Mouse (Mus musculus): ENCODE results near the gene Ttyh2. TPM values are rescaled to one million over a fixed set of nuclear protein-coding genes. Genes with fewer than 3 reads are reported as not detected.
"Not testable (repeated sequence)": the region's sequence is repeated elsewhere in the genome, so short reads cannot be mapped to it uniquely, and the experiment has no call there.

Ttyh2 gene
- polyA plus RNA-seq, 1 experiment: 12.4 TPM

DNA sequence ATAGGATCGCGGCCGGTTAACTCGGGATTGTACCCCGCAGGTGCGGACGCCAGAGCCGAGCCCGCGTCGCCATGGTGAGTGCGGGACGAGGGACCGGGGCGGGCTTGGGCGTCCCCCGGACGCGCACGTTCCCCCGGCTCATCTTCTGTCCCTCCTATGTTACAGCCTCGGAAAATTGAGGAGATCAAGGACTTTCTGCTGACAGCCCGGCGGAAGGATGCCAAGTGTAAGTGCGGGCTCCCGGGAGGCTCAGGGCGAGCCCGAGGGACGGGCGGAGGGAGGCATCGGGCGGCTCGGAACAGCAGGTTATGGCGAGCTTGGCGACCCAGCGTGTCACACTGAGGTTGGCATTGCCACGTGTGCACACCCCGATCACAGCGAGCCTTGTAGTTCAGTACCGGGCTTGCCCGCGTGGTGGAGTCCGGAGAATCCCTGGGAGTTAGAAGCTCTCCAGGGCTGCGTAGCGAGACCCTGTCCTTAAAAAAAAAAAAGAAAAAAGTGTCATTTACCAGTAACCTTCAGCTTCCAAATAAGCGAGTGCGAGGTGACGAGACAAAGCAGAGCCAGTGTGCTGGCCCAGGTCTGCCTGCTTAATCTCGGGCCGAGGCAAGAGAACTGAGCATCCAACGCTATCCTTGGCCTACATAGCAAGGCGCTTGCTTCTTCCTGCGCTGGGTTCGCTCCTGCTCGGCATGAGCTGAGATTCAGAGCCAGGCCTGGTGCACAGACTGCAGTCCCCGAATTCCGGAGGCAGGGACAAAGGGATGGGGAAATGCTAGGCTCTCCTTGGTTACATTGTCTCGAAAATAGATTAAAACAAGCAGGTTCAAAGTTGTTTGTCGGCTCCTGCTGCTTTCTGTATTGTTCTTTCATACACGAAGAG is 6.2 kb upstream of the Ttyh2 start:
- Histone ChIP-seq H3K4me1 (ENCODE audit: control insufficient read depth, insufficient read depth, insufficient read length, low read length) (peaks cover 8% of the 10 kb centered on the region; the same call in 1 of the 2 replicates), H3K4me3 (ENCODE audit: insufficient read depth, low read depth, low read length) (peak overlapping the region; percentile 83), H3K27ac (replicated peaks; ENCODE audit: low read depth, low read length) (peak overlapping the region; percentile 32)

DNA sequence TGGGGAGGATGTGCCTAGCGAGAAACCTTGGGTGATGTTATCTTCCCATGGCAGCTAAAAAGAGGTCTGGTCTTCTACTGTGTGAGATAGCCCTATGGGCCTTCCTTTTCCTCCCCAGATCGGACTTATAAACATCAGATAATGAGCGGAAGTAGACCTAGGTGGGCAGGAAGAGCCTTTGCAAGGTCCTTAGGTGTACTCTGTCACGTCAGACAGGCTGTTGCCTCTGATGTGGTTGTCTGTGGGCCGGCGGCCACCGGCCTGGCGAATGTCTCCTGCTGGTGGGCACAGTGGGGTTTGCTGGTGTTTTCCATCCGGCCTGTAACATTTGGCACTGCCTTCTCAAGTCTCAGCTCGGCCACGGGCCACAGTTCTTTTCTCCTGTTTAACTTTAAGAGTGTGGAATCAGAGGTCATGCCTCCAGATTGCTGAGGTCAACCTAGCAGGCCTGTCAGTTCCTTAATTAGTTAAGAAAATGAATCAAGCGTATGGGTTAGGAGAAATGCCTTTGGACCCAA is 5.5 kb upstream of the Ttyh2 start:
- peaks cover 8% of the 10 kb centered on the region; the same call in 1 of the 2 replicates for H3K4me1 ChIP-seq (ENCODE audit: control insufficient read depth, insufficient read depth, insufficient read length, low read length)
- H3K4me3 ChIP-seq (ENCODE audit: insufficient read depth, low read depth, low read length): peak overlapping the region; percentile 83
- H3K27ac ChIP-seq (replicated peaks; ENCODE audit: low read depth, low read length): peak overlapping the region; percentile 32

DNA sequence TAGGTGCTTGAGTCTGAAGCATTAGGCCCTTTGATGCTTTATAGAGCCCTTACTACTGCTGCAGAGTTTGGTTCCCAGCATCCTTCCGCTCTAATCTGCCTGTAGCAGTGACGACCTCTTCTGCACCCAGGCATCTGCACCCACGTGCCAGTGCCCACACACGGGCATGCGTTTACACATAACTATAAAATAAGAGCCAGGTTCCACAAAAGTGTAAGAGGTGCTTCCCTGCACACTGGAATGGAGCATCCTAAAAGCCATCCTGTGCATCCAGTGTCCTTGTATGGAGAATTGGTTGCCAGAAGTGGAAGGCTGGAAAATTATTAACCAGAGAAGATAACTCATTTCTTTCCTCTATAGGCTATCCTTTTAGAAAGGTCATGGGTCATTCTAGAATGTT is 4.1 kb upstream of the Ttyh2 start:
- Histone ChIP-seq H3K4me1 (ENCODE audit: control insufficient read depth, insufficient read depth, insufficient read length, low read length) (peaks cover 8% of the 10 kb centered on the region; the same call in 1 of the 2 replicates), H3K4me3 (ENCODE audit: insufficient read depth, low read depth, low read length) (no peak overlapping the region), H3K27ac (replicated peaks; ENCODE audit: low read depth, low read length) (no peak overlapping the region)

DNA sequence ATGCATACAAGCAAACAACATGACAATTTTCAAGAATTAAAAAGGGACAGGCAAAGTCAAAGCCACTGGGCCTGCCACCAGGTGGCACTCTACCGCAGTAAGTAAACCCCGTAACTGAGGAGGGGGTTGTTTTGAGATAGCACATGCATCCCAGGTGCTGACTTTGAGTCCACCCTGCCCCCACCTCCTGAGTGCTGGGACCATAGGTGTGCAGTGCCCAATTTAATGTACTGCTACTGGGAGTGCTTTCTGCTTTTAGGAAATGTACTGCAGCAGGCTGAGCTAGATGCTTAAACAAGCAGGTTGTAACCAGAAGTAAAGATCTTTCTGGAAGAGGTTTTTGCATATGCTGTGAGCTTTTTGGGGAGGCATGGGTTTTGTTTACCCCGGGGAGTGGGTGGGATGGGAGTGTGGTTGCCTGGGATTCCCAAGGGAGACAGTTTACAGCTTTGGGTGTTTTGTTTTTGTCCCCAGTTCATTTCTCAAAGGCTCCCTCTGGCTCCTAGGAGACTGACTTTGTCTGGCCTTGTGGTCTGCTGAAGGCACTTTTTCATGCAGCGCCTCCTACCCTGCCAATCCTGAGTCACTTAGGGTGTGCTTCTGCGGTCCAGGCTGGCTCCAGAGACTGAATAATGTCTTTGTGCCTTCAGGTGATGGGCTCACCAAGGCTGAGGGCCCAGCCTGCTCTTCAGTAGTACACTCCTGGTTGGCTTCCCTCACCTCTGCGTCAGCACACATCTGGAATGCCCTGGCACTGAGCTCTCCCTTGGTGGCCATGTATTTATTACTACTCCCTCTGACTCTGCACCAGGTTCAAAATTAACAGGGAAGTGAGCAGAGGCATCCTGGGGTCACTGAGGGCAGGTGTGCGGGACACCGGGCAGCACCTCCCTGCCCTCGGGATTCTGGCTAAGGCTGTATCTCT is 2.2 kb upstream of the Ttyh2 start:
- H3K4me1 ChIP-seq (ENCODE audit: control insufficient read depth, insufficient read depth, insufficient read length, low read length): peaks cover 8% of the 10 kb centered on the region; the same call in 1 of the 2 replicates
- H3K27ac ChIP-seq (replicated peaks; ENCODE audit: low read depth, low read length): no peak overlapping the region
- no peak overlapping the region for H3K4me3 ChIP-seq (ENCODE audit: insufficient read depth, low read depth, low read length)

DNA sequence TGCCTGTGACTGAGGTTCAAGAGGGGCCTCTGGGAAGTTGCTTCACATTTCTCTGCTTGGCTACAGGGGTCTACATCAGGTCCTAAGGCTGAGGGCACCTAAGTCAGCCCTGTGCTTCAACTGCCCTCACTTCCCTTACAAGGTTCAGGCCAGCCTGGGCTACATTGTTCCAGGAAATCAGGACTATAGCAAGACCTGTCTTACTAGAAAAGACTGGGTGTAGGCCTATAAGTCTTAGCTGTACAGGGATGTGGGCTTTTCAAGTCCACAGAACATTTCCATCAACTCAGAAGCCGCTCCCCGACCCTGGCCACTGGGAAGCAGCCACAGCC is 1.5 kb upstream of the Ttyh2 start:
- Histone ChIP-seq H3K4me3 (ENCODE audit: insufficient read depth, low read depth, low read length) (no peak overlapping the region), H3K4me1 (ENCODE audit: control insufficient read depth, insufficient read depth, insufficient read length, low read length) (peaks cover 10% of the 10 kb centered on the region; the same call in 1 of the 2 replicates), H3K27ac (replicated peaks; ENCODE audit: low read depth, low read length) (no peak overlapping the region)

DNA sequence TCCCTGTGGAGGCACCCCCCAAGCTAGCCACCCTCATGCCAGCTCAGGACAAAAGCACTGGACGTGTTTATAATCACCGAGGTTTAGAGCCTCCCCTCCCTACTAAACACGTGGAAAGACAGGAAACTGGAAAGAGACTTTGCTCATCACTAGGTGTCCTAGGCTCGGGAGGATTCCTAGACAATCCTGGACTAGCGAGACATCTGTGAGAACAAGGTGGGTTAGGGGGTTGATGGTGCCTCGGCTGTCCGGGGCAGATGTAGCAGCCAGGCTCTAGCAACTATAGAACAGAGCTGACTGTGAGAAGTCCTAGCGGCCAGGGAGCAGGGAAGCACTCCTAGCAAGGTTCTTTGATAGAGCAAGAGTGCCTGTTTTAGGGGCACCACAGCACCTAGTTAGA is 1.1 kb upstream of the Ttyh2 start:
- Histone ChIP-seq H3K4me1 (ENCODE audit: control insufficient read depth, insufficient read depth, insufficient read length, low read length) (peaks cover 11% of the 10 kb centered on the region), H3K4me3 (ENCODE audit: insufficient read depth, low read depth, low read length) (no peak overlapping the region), H3K27ac (replicated peaks; ENCODE audit: low read depth, low read length) (no peak overlapping the region)

DNA sequence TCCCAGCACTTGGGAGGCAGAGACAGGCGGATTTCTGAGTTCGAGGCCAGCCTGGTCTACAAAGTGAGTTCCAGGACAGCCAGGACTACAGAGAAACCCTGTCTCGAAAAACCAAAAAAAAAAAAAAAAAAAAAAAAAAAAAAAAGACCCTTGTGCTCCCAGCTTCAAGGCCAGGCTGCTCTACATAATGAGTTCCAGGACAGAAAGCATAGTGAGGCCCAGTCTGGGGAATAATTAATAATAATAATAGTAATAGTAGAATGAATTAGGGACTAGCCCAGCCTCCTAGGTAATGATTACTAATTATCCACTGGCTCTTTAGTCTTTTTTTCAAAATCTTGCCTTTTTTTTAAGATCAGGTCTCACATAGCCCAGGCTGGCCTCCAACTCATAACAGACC is 435 bp upstream of the Ttyh2 start:
- H3K4me1 ChIP-seq (ENCODE audit: control insufficient read depth, insufficient read depth, insufficient read length, low read length): peaks cover 16% of the 10 kb centered on the region
- H3K4me3 ChIP-seq (ENCODE audit: insufficient read depth, low read depth, low read length); H3K27ac ChIP-seq (replicated peaks; ENCODE audit: low read depth, low read length): not testable (repeated sequence)

DNA sequence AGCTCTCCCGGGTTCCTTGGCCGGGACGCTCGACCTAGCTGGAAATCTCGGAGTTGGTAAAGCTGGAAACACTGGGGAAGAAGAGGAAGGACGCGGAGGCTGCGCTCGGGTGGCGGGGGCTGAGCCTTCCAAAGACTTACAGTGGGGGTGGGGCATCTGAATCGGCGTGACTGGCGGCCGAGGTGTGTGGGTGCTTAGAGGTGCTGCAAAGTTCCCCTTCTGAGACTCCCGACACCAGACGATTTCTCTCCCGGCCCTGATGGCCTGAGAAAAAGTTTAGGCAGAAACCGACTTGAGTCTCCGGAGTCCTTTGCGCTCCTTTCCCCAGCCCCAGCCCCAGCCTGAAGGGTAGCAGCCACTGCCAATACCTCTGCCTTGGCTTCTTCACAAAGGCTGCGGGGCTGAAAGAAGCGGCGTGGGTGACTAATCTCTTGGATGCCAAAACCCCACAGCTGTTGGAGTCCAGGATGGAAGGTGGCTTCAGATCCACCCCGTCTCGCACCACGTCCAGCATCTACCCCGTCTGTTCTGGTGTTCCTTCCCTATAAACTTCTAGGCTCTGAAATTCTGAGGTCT is 683 bp downstream of the Ttyh2 start:
- Histone ChIP-seq H3K27ac (replicated peaks; ENCODE audit: low read depth, low read length) (peak overlapping the region; percentile 75), H3K4me1 (ENCODE audit: control insufficient read depth, insufficient read depth, insufficient read length, low read length) (peaks cover 16% of the 10 kb centered on the region), H3K4me3 (ENCODE audit: insufficient read depth, low read depth, low read length) (peak overlapping the region; percentile 91)

DNA sequence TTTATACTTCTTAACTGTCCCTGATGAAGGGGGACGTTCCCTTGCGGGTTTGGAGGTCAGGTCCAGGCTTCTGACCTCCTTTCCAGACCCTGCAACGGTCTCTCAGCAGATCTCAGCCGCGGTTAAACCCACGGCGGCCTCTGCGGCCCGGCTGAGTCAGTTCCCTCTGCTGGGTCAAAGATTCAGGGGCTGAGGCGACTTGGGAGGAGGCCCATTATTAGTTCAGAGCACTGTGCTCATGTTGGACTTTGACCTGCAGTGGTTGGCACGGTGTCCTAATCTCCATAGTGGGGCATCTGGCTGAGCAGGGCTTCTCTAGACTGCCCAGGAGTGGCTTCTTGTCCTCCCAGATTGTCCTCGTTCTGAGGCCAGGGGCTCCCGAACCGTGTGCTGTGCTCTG is 1.2 kb downstream of the Ttyh2 start:
- H3K4me1 ChIP-seq (ENCODE audit: control insufficient read depth, insufficient read depth, insufficient read length, low read length): peaks cover 16% of the 10 kb centered on the region
- H3K27ac ChIP-seq (replicated peaks; ENCODE audit: low read depth, low read length): peak overlapping the region; percentile 75
- H3K4me3 ChIP-seq (ENCODE audit: insufficient read depth, low read depth, low read length): peak overlapping the region; percentile 91

DNA sequence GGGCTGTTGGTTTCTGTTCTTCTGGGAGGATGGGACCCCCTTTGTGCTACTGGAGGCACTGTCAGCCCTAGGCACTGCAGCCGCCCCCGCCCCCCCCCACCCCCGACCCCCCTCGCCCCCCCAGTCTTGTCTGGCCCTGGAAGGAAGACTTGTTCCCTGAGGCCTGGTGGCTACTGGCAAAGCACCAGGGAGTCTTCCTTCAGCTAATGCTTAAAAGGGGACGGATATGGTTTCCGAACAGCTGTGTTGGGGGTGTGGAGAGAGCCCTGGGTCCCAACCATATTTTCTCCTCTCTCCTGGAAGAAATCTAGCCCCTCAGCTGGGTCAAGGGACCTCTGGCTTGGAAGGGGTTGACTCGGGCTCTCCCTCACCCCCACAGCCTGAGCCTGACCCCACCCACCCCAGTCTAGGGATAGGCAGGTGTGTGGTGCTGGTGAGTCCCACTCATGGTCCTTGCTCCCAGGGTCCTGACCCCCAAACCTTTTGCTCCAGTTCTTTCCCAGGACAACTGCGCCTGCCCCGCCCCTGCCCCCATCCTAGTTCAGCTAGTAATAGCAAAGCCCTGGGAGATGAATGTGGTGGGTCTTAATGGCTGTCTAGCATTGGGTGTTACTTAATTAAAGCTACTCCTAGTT is 1.8 kb downstream of the Ttyh2 start:
- Histone ChIP-seq H3K4me3 (ENCODE audit: insufficient read depth, low read depth, low read length) (peak overlapping the region; percentile 91; the same call in 1 of the 2 replicates), H3K27ac (replicated peaks; ENCODE audit: low read depth, low read length) (peak overlapping the region; percentile 75; the same call in 1 of the 2 replicates)

DNA sequence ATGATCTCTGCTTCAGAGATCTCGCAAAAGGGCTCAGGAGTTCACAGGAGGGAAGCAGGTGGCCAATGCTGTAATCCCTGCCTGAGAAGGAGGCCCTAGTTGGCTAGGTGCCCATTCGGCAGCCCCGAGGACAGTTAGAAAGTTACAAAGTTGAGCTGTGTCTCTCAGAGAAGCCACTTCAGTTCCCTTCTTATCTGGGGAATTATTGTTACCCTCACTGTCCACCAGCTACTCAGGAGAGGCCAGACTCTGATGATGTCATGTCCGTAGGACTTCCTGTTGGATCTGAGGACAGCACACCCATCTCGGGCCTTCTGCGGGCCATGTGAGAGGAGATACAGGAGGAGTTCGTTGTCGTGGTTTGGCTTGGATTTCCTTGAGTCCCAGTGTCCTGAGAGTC is 4.4 kb downstream of the Ttyh2 start:
- peaks cover 16% of the 10 kb centered on the region for H3K4me1 ChIP-seq (ENCODE audit: control insufficient read depth, insufficient read depth, insufficient read length, low read length)
- H3K27ac ChIP-seq (replicated peaks; ENCODE audit: low read depth, low read length): peak overlapping the region; percentile 69

More for the DNA sequence above, 1.8 kb downstream of the Ttyh2 start:
- H3K4me1 ChIP-seq (ENCODE audit: control insufficient read depth, insufficient read depth, insufficient read length, low read length): peaks cover 16% of the 10 kb centered on the region

DNA sequence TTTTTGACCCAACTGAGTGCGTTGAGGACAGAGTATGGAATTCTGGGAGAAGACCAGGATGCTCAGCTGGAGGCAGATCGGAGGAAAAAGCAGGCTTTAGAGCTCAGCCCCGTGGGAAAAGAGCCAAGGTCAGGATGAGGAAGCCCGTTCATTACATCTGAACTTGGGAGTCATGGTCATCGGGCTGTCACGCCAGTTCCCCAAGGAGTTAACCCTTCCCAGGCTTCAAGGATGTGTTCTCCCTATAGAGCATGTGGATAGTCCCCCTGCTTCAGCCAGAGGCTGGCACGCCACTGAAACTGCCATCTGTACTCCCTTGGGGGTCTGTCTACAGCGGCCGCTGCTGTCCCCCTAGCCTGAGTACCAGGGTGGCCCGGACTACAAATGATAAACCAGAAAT is 5.1 kb downstream of the Ttyh2 start:
- Histone ChIP-seq H3K4me1 (ENCODE audit: control insufficient read depth, insufficient read depth, insufficient read length, low read length) (peaks cover 22% of the 10 kb centered on the region), H3K27ac (replicated peaks; ENCODE audit: low read depth, low read length) (peak overlapping the region; percentile 69), H3K4me3 (ENCODE audit: insufficient read depth, low read depth, low read length) (no peak overlapping the region)

More for the DNA sequence above, 4.4 kb downstream of the Ttyh2 start:
- no peak overlapping the region for H3K4me3 ChIP-seq (ENCODE audit: insufficient read depth, low read depth, low read length)

DNA sequence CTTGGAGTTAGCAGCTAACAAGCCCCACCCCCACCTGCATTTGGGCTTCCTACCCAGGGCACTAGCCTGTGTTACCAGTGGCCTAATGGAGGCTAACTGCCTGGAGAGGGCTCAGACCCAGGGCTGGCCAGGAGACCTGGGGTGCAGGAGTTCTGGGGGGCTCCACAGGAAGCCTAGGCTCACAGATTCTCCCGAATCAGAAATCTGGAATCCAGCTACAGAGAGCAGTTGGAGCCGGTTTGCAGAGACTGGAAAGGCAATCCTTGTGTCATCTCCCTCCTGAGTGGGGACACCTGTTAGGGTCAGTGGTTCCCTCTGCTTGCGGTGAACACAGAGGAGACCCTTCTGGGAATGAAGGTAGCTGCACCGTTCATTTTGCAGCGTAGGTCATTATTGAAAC is 5.8 kb downstream of the Ttyh2 start:
- Histone ChIP-seq H3K27ac (replicated peaks; ENCODE audit: low read depth, low read length) (no peak overlapping the region), H3K4me3 (ENCODE audit: insufficient read depth, low read depth, low read length) (no peak overlapping the region), H3K4me1 (ENCODE audit: control insufficient read depth, insufficient read depth, insufficient read length, low read length) (peaks cover 22% of the 10 kb centered on the region)

DNA sequence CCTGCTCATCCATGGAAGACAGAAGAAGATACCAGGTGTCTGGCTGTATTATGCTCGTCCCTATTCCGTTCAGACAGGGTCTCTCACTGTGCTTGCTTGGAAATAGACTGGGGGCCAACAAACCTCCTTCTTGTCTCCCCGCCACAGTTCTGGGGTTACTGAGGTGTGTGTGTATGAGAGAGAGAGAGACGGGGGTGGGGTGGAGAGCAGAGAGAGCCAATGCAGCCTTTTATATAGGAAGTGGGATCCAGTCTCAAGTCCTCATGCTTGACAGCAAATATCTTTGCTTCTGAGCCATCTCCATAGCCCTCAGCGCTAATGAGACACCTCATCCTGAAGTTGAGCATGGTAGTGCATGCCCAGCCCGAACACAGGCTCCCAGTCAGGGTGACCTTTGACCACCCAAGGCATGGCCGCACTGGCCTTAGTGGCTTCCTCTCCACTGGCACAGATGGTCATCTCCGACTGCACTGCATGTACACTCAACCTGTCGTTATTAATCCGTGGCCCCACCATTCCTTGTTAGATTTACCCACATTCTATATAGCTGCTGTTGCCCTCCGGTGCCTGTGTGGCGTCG is 7.2 kb downstream of the Ttyh2 start:
- Histone ChIP-seq H3K4me3 (ENCODE audit: insufficient read depth, low read depth, low read length) (no peak overlapping the region), H3K27ac (replicated peaks; ENCODE audit: low read depth, low read length) (no peak overlapping the region), H3K4me1 (ENCODE audit: control insufficient read depth, insufficient read depth, insufficient read length, low read length) (peaks cover 22% of the 10 kb centered on the region)

Data from brown adipose tissue, adult 24 weeks (tissue).